Comparison of ENCODE assay signal across 9 mouse cellular contexts in genomic region chr7:44701921-44702320, GRCm38 (mm10). TPM values are rescaled to one million over a fixed set of nuclear protein-coding genes. Genes with fewer than 3 reads are reported as not detected.
DNase-seq lines count a peak whose midpoint lies in the region; ATAC-seq and TF ChIP-seq lines count a peak whose summit lies in the region.
"Had no signal": no experiment of that assay in that cellular context is flagged by ENCODE, and none has a peak within 500 bp of the region (broad histone marks: within the 10 kb centered on the region; RNA-seq: fewer than 3 reads in every experiment).

No protein-coding gene starts in this region.

- TF ChIP-seq POLR2A in brain, embryonic 14.5 days (IDR thresholded peaks at IDR 0.05; ENCODE audit: borderline replicate concordance, extremely low read depth, insufficient read depth, insufficient read length, poor library complexity, severe bottlenecking): no peak

- no peaks in the 10 kb centered on the region for H3K36me3 ChIP-seq in forebrain, embryonic 12.5 days (replicated peaks)
- H3K36me3 ChIP-seq in midbrain, embryonic 10.5 days: no peaks in the 10 kb centered on the region

- TF ChIP-seq CTCF in brain, embryonic 14.5 days (IDR thresholded peaks at IDR 0.05; ENCODE audit: borderline replicate concordance, extremely low read depth, insufficient read depth, insufficient read length): peak; percentile 71; the same call in 1 of the 2 replicates

- no peak overlapping the region for H3K4me3 ChIP-seq in forebrain, embryonic 12.5 days (replicated peaks)
- H3K4me3 ChIP-seq in midbrain, embryonic 10.5 days: no peak overlapping the region

- peaks cover 5% of the 10 kb centered on the region; the same call in 1 of the 2 replicates for H3K27me3 ChIP-seq in forebrain, embryonic 12.5 days
- H3K27me3 ChIP-seq in midbrain, embryonic 10.5 days (ENCODE audit: low read depth, poor library complexity, severe bottlenecking): peaks cover 13% of the 10 kb centered on the region

- WGBS in forebrain, embryonic 12.5 days: 6% methylated on average over 6 of the region's 6 CpGs
- 6% methylated on average over 6 of the region's 6 CpGs for WGBS in midbrain, embryonic 10.5 days

- H3K4me1 ChIP-seq in forebrain, embryonic 12.5 days: peaks cover 8% of the 10 kb centered on the region; the same call in 1 of the 2 replicates
- H3K4me1 ChIP-seq in midbrain, embryonic 10.5 days: peaks cover 16% of the 10 kb centered on the region

- no peak overlapping the region for H3K9ac ChIP-seq in forebrain, embryonic 12.5 days

- no peaks in the 10 kb centered on the region; the same call in 1 of the 2 replicates for H3K9me3 ChIP-seq in forebrain, embryonic 12.5 days
- H3K9me3 ChIP-seq in midbrain, embryonic 10.5 days (replicated peaks): no peaks in the 10 kb centered on the region

- no peak overlapping the region for H3K4me2 ChIP-seq in forebrain, embryonic 12.5 days

- peak; percentile 70 for ATAC-seq in forebrain, embryonic 12.5 days (ENCODE audit: low FRiP score)

- DNase-seq in right cerebral cortex, adult 2 months (ENCODE audit: low spot score in 2 of 2): peak; percentile 12 to 41
- no peak for DNase-seq in right cerebral cortex, postnatal 14 days
- peak; percentile 66 for DNase-seq in brain, embryonic 14.5 days (ENCODE audit: low read depth)
- DNase-seq in kidney, postnatal 25 days: peak; percentile 44 to 49
- DNase-seq in midbrain, embryonic 10.5 days (ENCODE audit: low spot score): peak; percentile 44
- DNase-seq in ovary, postnatal 10 days (ENCODE audit: low spot score): no peak
- DNase-seq in gastrocnemius, postnatal 25 days: no peak

- H3K27ac ChIP-seq in forebrain, embryonic 12.5 days: no peak overlapping the region
- no peak overlapping the region for H3K27ac ChIP-seq in midbrain, embryonic 10.5 days (replicated peaks)

RNA-seq across cellular contexts. Expression of gene Izumo2, which starts 6.6 kb away (rescaled TPM):
- not detected in 2 replicates for polyA plus RNA-seq in brain, embryonic 14.5 days (2012; rRNA removed)
- polyA plus RNA-seq in forebrain, embryonic 12.5 days (2016; fragmentation: Nextera tagmentation; extraction: Ambion mirVana): not detected in 2 replicates
- polyA plus RNA-seq in midbrain, embryonic 10.5 days (2016; fragmentation: Nextera tagmentation; extraction: Ambion mirVana): not detected in 2 replicates
- total RNA-seq in gastrocnemius, postnatal 25 days (2021): not detected
- polyA plus RNA-seq: neural tube, embryonic 14.5 days had no signal

RNA-seq across cellular contexts. Expression of gene Myh14, which starts 31.3 kb away (rescaled TPM):
- polyA plus RNA-seq in brain, embryonic 14.5 days (2012; rRNA removed): 0.72 and 1.8 TPM in 2 replicates
- polyA plus RNA-seq in forebrain, embryonic 12.5 days (2016; fragmentation: Nextera tagmentation; extraction: Ambion mirVana): 2.1 and 2.3 TPM in 2 replicates
- polyA plus RNA-seq in midbrain, embryonic 10.5 days (2016; fragmentation: Nextera tagmentation; extraction: Ambion mirVana): 1.0 and 1.1 TPM in 2 replicates
- 10 to 100 TPM; 23.0 to 24.7 TPM for total RNA-seq in gastrocnemius, postnatal 25 days (2021)

RNA-seq across cellular contexts. Expression of gene Vrk3, which starts 46.3 kb away (rescaled TPM):
- polyA plus RNA-seq in brain, embryonic 14.5 days (2012; rRNA removed): 31.1 and 45.0 TPM in 2 replicates
- polyA plus RNA-seq in forebrain, embryonic 12.5 days (2016; fragmentation: Nextera tagmentation; extraction: Ambion mirVana): 39.1 and 42.0 TPM in 2 replicates
- 44.7 and 49.5 TPM in 2 replicates for polyA plus RNA-seq in midbrain, embryonic 10.5 days (2016; fragmentation: Nextera tagmentation; extraction: Ambion mirVana)
- 10 to 100 TPM; 16.7 to 21.1 TPM for total RNA-seq in gastrocnemius, postnatal 25 days (2021)

RNA-seq across cellular contexts. Expression of gene Zfp473, which starts 48.9 kb away (rescaled TPM):
- polyA plus RNA-seq in brain, embryonic 14.5 days (2012; rRNA removed): 1.0 and 1.1 TPM in 2 replicates
- 2.3 and 2.4 TPM in 2 replicates for polyA plus RNA-seq in forebrain, embryonic 12.5 days (2016; fragmentation: Nextera tagmentation; extraction: Ambion mirVana)
- 3.2 and 3.6 TPM in 2 replicates for polyA plus RNA-seq in midbrain, embryonic 10.5 days (2016; fragmentation: Nextera tagmentation; extraction: Ambion mirVana)
- under 1 TPM in 1 of 2 experiments, not detected in 1; 0.08 TPM for total RNA-seq in gastrocnemius, postnatal 25 days (2021)

Comparison
In these comparisons a context has a peak if more than half of its experiments do, and no peak if none do; other contexts are left out.
1. DNase-seq: peak in right cerebral cortex, adult 2 months (2 of 2), brain, embryonic 14.5 days (single experiment), kidney, postnatal 25 days (2 of 2) and midbrain, embryonic 10.5 days (single experiment); none in right cerebral cortex, postnatal 14 days (single experiment), ovary, postnatal 10 days (single experiment) and gastrocnemius, postnatal 25 days (single experiment).